Comparison of ENCODE assay signal across 26 mouse cellular contexts in genomic region chr4:46502606-46503502, GRCm38 (mm10). TPM values are rescaled to one million over a fixed set of nuclear protein-coding genes. Genes with fewer than 3 reads are reported as not detected.
DNase-seq lines count a peak whose midpoint lies in the region; ATAC-seq and TF ChIP-seq lines count a peak whose summit lies in the region.
"Had no signal": no experiment of that assay in that cellular context is flagged by ENCODE, and none has a peak within 500 bp of the region (broad histone marks: within the 10 kb centered on the region; RNA-seq: fewer than 3 reads in every experiment).

No protein-coding gene starts in this region.

- peaks cover 18% of the 10 kb centered on the region for H3K4me1 ChIP-seq in forebrain, embryonic 15.5 days
- H3K4me1 ChIP-seq in forebrain, embryonic 12.5 days = peaks cover 7% of the 10 kb centered on the region
- peaks cover 33% of the 10 kb centered on the region for H3K4me1 ChIP-seq in hindbrain, embryonic 10.5 days (replicated peaks)
- peaks cover 7% of the 10 kb centered on the region; the same call in 1 of the 2 replicates for H3K4me1 ChIP-seq in hindbrain, postnatal 0 days (ENCODE audit: insufficient read depth, low read length)
- peaks cover 6 to 14% of the 10 kb centered on the region in 2 experiments for H3K4me1 ChIP-seq in MEL (ENCODE audit: control insufficient read depth in 1 of 2, insufficient read depth in 2 of 2, low read length in 2 of 2)
- H3K4me1 ChIP-seq in limb, embryonic 10.5 days = peaks cover 9% of the 10 kb centered on the region

- peaks cover 25% of the 10 kb centered on the region for H3K36me3 ChIP-seq in forebrain, embryonic 15.5 days
- peaks cover 47% of the 10 kb centered on the region for H3K36me3 ChIP-seq in forebrain, embryonic 12.5 days (replicated peaks)
- H3K36me3 ChIP-seq in hindbrain, embryonic 10.5 days = peaks cover 51% of the 10 kb centered on the region
- peaks cover 22% of the 10 kb centered on the region for H3K36me3 ChIP-seq in hindbrain, postnatal 0 days (ENCODE audit: insufficient read depth, low read length)
- H3K36me3 ChIP-seq in MEL (ENCODE audit: control insufficient read depth in 1 of 2, insufficient read depth in 2 of 2, low read length in 2 of 2) = peaks cover 2 to 7% of the 10 kb centered on the region in 2 experiments
- H3K36me3 ChIP-seq in limb, embryonic 10.5 days = peaks cover 60% of the 10 kb centered on the region

- DNase-seq in hindbrain, embryonic 10.5 days (ENCODE audit: low spot score) = no peak
- no peak for DNase-seq in hindbrain, postnatal 0 days (ENCODE audit: low spot score)
- no peak for DNase-seq in MEL (ENCODE audit: low read depth, low spot score)
- DNase-seq in mesoderm, embryonic 11.5 days (ENCODE audit: low read depth, low spot score) = peak; percentile 52
- no peak for DNase-seq in limb, embryonic 10.5 days (ENCODE audit: low spot score)
- DNase-seq: cerebellum, adult 11-12 months; cerebellum, postnatal 25 days; gastrocnemius, postnatal 25 days; heart, adult 2 months; heart, postnatal 4 days; kidney, adult 8-10 months; kidney, postnatal 10 days; lung, adult 18-20 months; lung, postnatal 10 days; right cerebral cortex, adult 18-20 months had no signal

- no peaks in the 10 kb centered on the region; the same call in 1 of the 2 replicates for H3K79me2 ChIP-seq in MEL (ENCODE audit: control insufficient read depth, insufficient read depth, low read length, poor library complexity)

- no peak for TF ChIP-seq EP300 in MEL (IDR thresholded peaks at IDR 0.05; ENCODE audit: low read depth in 1 of 2, low read length in 2 of 2)

- TF ChIP-seq RAD21 in MEL (IDR thresholded peaks at IDR 0.05; ENCODE audit: low read depth, low read length) = no peak

- H3K4me2 ChIP-seq in forebrain, embryonic 15.5 days (replicated peaks) = no peak overlapping the region
- H3K4me2 ChIP-seq in forebrain, embryonic 12.5 days = no peak overlapping the region
- no peak overlapping the region for H3K4me2 ChIP-seq in hindbrain, postnatal 0 days (ENCODE audit: low read depth, low read length)
- H3K4me2 ChIP-seq: heart, embryonic 13.5 days; hindbrain, embryonic 15.5 days; intestine, embryonic 15.5 days; midbrain, embryonic 12.5 days; neural tube, embryonic 12.5 days; stomach, embryonic 15.5 days had no signal

- no peak for TF ChIP-seq CTCF in hindbrain, postnatal 0 days (IDR thresholded peaks at IDR 0.05; ENCODE audit: low read depth)
- TF ChIP-seq CTCF in MEL (IDR thresholded peaks at IDR 0.05 in 2 of 3, conservative IDR thresholded peaks at IDR 0.05 in 1 of 3; ENCODE audit: control insufficient read depth in 1 of 3, insufficient read depth in 1 of 3, low read depth in 2 of 3, low read length in 3 of 3, poor library complexity in 1 of 3, severe bottlenecking in 1 of 3) = no peak

- H3K27ac ChIP-seq in forebrain, embryonic 15.5 days (replicated peaks) = 0 out of 2 replicates have a peak overlapping the region, but pooled peaks have one; percentile 60
- no peak overlapping the region for H3K27ac ChIP-seq in forebrain, embryonic 12.5 days
- H3K27ac ChIP-seq in hindbrain, embryonic 10.5 days = 0 out of 2 replicates have a peak overlapping the region, but pooled peaks have one; percentile 42
- H3K27ac ChIP-seq in hindbrain, postnatal 0 days = no peak overlapping the region
- no peak overlapping the region for H3K27ac ChIP-seq in MEL (ENCODE audit: control insufficient read depth, low read depth, low read length)
- no peak overlapping the region for H3K27ac ChIP-seq in limb, embryonic 10.5 days
- H3K27ac ChIP-seq: embryonic facial prominence, embryonic 10.5 days; forebrain, embryonic 10.5 days; heart, adult 2 months; heart, embryonic 13.5 days; hindbrain, embryonic 15.5 days; intestine, embryonic 15.5 days; midbrain, embryonic 12.5 days; neural tube, embryonic 12.5 days; stomach, embryonic 15.5 days had no signal

- WGBS in forebrain, embryonic 15.5 days = 71% methylated on average over 16 of the region's 16 CpGs
- WGBS in forebrain, embryonic 12.5 days = 75% methylated on average over 16 of the region's 16 CpGs
- WGBS in hindbrain, embryonic 10.5 days = 68% methylated on average over 16 of the region's 16 CpGs
- 60% methylated on average over 16 of the region's 16 CpGs for WGBS in hindbrain, postnatal 0 days
- 85% methylated on average over 16 of the region's 16 CpGs for WGBS in limb, embryonic 10.5 days

- H3K4me3 ChIP-seq in forebrain, embryonic 15.5 days = no peak overlapping the region
- H3K4me3 ChIP-seq in forebrain, embryonic 12.5 days (replicated peaks) = no peak overlapping the region
- H3K4me3 ChIP-seq in hindbrain, embryonic 10.5 days = no peak overlapping the region
- H3K4me3 ChIP-seq in hindbrain, postnatal 0 days (ENCODE audit: low read length) = no peak overlapping the region
- H3K4me3 ChIP-seq in MEL (ENCODE audit: control insufficient read depth in 1 of 2, insufficient read depth in 1 of 2, low read depth in 2 of 2, low read length in 2 of 2) = no peak overlapping the region
- no peak overlapping the region for H3K4me3 ChIP-seq in limb, embryonic 10.5 days
- H3K4me3 ChIP-seq: embryonic facial prominence, embryonic 10.5 days; forebrain, embryonic 10.5 days; heart, adult 2 months; heart, embryonic 13.5 days; hindbrain, embryonic 15.5 days; intestine, embryonic 15.5 days; midbrain, embryonic 12.5 days; neural tube, embryonic 12.5 days; stomach, embryonic 15.5 days had no signal

- no peak for ATAC-seq in forebrain, embryonic 15.5 days (replicated peaks)
- no peak for ATAC-seq in forebrain, embryonic 12.5 days (ENCODE audit: low FRiP score)
- no peak for ATAC-seq in hindbrain, postnatal 0 days
- ATAC-seq: intestine, embryonic 15.5 days; Patski had no signal

- no peak overlapping the region for H3K9ac ChIP-seq in forebrain, embryonic 15.5 days (replicated peaks)
- no peak overlapping the region for H3K9ac ChIP-seq in forebrain, embryonic 12.5 days
- H3K9ac ChIP-seq in hindbrain, postnatal 0 days (replicated peaks; ENCODE audit: low read length) = no peak overlapping the region
- no peak overlapping the region for H3K9ac ChIP-seq in MEL (ENCODE audit: control insufficient read depth, low read depth, low read length, poor library complexity, severe bottlenecking)
- H3K9ac ChIP-seq: heart, embryonic 13.5 days; hindbrain, embryonic 15.5 days; intestine, embryonic 15.5 days; midbrain, embryonic 12.5 days; neural tube, embryonic 12.5 days; stomach, embryonic 15.5 days had no signal

- TF ChIP-seq POLR2A in MEL (IDR thresholded peaks at IDR 0.05; ENCODE audit: control insufficient read depth in 1 of 2, insufficient read depth in 1 of 2, low read depth in 1 of 2, low read length in 2 of 2, poor library complexity in 1 of 2) = no peak

- no peaks in the 10 kb centered on the region for H3K9me3 ChIP-seq in forebrain, embryonic 15.5 days
- no peaks in the 10 kb centered on the region for H3K9me3 ChIP-seq in forebrain, embryonic 12.5 days
- H3K9me3 ChIP-seq in hindbrain, embryonic 10.5 days = no peaks in the 10 kb centered on the region
- no peaks in the 10 kb centered on the region for H3K9me3 ChIP-seq in hindbrain, postnatal 0 days (ENCODE audit: low read length)
- H3K9me3 ChIP-seq in MEL (replicated peaks; ENCODE audit: insufficient read depth, low read length) = no peaks in the 10 kb centered on the region
- H3K9me3 ChIP-seq in limb, embryonic 10.5 days (replicated peaks) = no peaks in the 10 kb centered on the region
- H3K9me3 ChIP-seq: embryonic facial prominence, embryonic 10.5 days; forebrain, embryonic 10.5 days; heart, embryonic 13.5 days; hindbrain, embryonic 15.5 days; intestine, embryonic 15.5 days; midbrain, embryonic 12.5 days; neural tube, embryonic 12.5 days; stomach, embryonic 15.5 days had no signal

- no peaks in the 10 kb centered on the region for H3K27me3 ChIP-seq in forebrain, embryonic 15.5 days
- H3K27me3 ChIP-seq in forebrain, embryonic 12.5 days = peaks cover 25% of the 10 kb centered on the region
- H3K27me3 ChIP-seq in hindbrain, embryonic 10.5 days (ENCODE audit: insufficient read depth, poor library complexity, severe bottlenecking) = peaks cover 79% of the 10 kb centered on the region
- H3K27me3 ChIP-seq in hindbrain, postnatal 0 days (ENCODE audit: insufficient read depth, low read length) = no peaks in the 10 kb centered on the region
- H3K27me3 ChIP-seq in MEL (ENCODE audit: control insufficient read depth in 1 of 2, insufficient read depth in 2 of 2, low read length in 2 of 2) = no peaks in the 10 kb centered on the region
- H3K27me3 ChIP-seq in limb, embryonic 10.5 days (ENCODE audit: low read depth, poor library complexity, severe bottlenecking) = peaks cover 34% of the 10 kb centered on the region
- H3K27me3 ChIP-seq: intestine, embryonic 15.5 days; Patski; stomach, embryonic 15.5 days had no signal

RNA-seq across cellular contexts. Expression of gene Nans, which starts 13.8 kb away (rescaled TPM):
- 78.5 and 84.2 TPM in 2 replicates for polyA plus RNA-seq in forebrain, embryonic 15.5 days (2015; fragmentation: Nextera tagmentation; extraction: Ambion mirVana)
- 63.5 and 75.8 TPM in 2 replicates for polyA plus RNA-seq in forebrain, embryonic 12.5 days (2016; fragmentation: Nextera tagmentation; extraction: Ambion mirVana)
- polyA plus RNA-seq in hindbrain, embryonic 10.5 days (2016; fragmentation: Nextera tagmentation; extraction: Ambion mirVana) = 79.1 and 80.5 TPM in 2 replicates
- total RNA-seq in hindbrain, postnatal 0 days (2014; rRNA removed) = 80.2 and 85.9 TPM in 2 replicates
- polyA plus RNA-seq in hindbrain, postnatal 0 days (2015; fragmentation: Nextera tagmentation; extraction: Ambion mirVana) = 57.6 and 60.4 TPM in 2 replicates
- total RNA-seq in MEL (2012; rRNA removed) = 124 and 136 TPM in 2 replicates
- polyA plus RNA-seq in MEL (2012; ENCODE audit: insufficient read depth in 1 of 2, insufficient read length in 2 of 2, low read depth in 1 of 2, low replicate concordance in 2 of 2, missing spikeins in 1 of 2) = 100 to 1,000 TPM; 182 to 246 TPM
- 87.2 and 96.1 TPM in 2 replicates for polyA plus RNA-seq in limb, embryonic 10.5 days (2016; fragmentation: Nextera tagmentation; extraction: Ambion mirVana)

RNA-seq across cellular contexts. Expression of gene Trim14, which starts 33.1 kb away (rescaled TPM):
- polyA plus RNA-seq in forebrain, embryonic 15.5 days (2015; fragmentation: Nextera tagmentation; extraction: Ambion mirVana) = 0.48 and 1.2 TPM in 2 replicates
- 0.95 and 1.7 TPM in 2 replicates for polyA plus RNA-seq in forebrain, embryonic 12.5 days (2016; fragmentation: Nextera tagmentation; extraction: Ambion mirVana)
- polyA plus RNA-seq in hindbrain, embryonic 10.5 days (2016; fragmentation: Nextera tagmentation; extraction: Ambion mirVana) = 0.94 and 1.2 TPM in 2 replicates
- total RNA-seq in hindbrain, postnatal 0 days (2014; rRNA removed) = 1.5 and 3.0 TPM in 2 replicates
- polyA plus RNA-seq in hindbrain, postnatal 0 days (2015; fragmentation: Nextera tagmentation; extraction: Ambion mirVana) = 1.2 and 1.7 TPM in 2 replicates
- total RNA-seq in MEL (2012; rRNA removed) = 0.82 and 1.1 TPM in 2 replicates
- polyA plus RNA-seq in MEL (2012; ENCODE audit: insufficient read depth in 1 of 2, insufficient read length in 2 of 2, low read depth in 1 of 2, low replicate concordance in 2 of 2, missing spikeins in 1 of 2) = 1 to 10 TPM in 1 of 2 experiments, not detected in 1; 5.1 TPM
- polyA plus RNA-seq in limb, embryonic 10.5 days (2016; fragmentation: Nextera tagmentation; extraction: Ambion mirVana) = 0.64 and 0.78 TPM in 2 replicates

RNA-seq across cellular contexts. Expression of gene Anp32b, which starts 52.2 kb away (rescaled TPM):
- 109 and 115 TPM in 2 replicates for polyA plus RNA-seq in forebrain, embryonic 15.5 days (2015; fragmentation: Nextera tagmentation; extraction: Ambion mirVana)
- polyA plus RNA-seq in forebrain, embryonic 12.5 days (2016; fragmentation: Nextera tagmentation; extraction: Ambion mirVana) = 301 and 311 TPM in 2 replicates
- 250 and 377 TPM in 2 replicates for polyA plus RNA-seq in hindbrain, embryonic 10.5 days (2016; fragmentation: Nextera tagmentation; extraction: Ambion mirVana)
- 0.40 and 2.3 TPM in 2 replicates for total RNA-seq in hindbrain, postnatal 0 days (2014; rRNA removed)
- 68.7 and 78.9 TPM in 2 replicates for polyA plus RNA-seq in hindbrain, postnatal 0 days (2015; fragmentation: Nextera tagmentation; extraction: Ambion mirVana)
- total RNA-seq in MEL (2012; rRNA removed) = 41.1 and 53.7 TPM in 2 replicates
- polyA plus RNA-seq in MEL (2012; ENCODE audit: insufficient read depth in 1 of 2, insufficient read length in 2 of 2, low read depth in 1 of 2, low replicate concordance in 2 of 2, missing spikeins in 1 of 2) = 100 to 1,000 TPM in 1 of 2 experiments, not detected in 1; 547 TPM
- 405 and 451 TPM in 2 replicates for polyA plus RNA-seq in limb, embryonic 10.5 days (2016; fragmentation: Nextera tagmentation; extraction: Ambion mirVana)

Comparison
In these comparisons a context has a peak if more than half of its experiments do, and no peak if none do; other contexts are left out.
1. H3K27ac ChIP-seq: peak in forebrain, embryonic 15.5 days (single experiment) and hindbrain, embryonic 10.5 days (single experiment); none in forebrain, embryonic 12.5 days (single experiment), hindbrain, postnatal 0 days (single experiment), MEL (single experiment) and limb, embryonic 10.5 days (single experiment).